ENCODE assay signal across 9 mouse cellular contexts in genomic region chr11:105943133-105944102, GRCm38 (mm10). TPM values are rescaled to one million over a fixed set of nuclear protein-coding genes. Genes with fewer than 3 reads are reported as not detected.
DNase-seq lines count a peak whose midpoint lies in the region; ATAC-seq and TF ChIP-seq lines count a peak whose summit lies in the region.
"Had no signal": no experiment of that assay in that cellular context is flagged by ENCODE, and none has a peak within 500 bp of the region (broad histone marks: within the 10 kb centered on the region; RNA-seq: fewer than 3 reads in every experiment).

No protein-coding gene starts in this region.

- H3K27ac ChIP-seq in gastrocnemius, adult 2 months = peak overlapping the region; percentile 88

- TF ChIP-seq CTCF in gastrocnemius, adult 2 months (IDR thresholded peaks at IDR 0.05) = no peak

- H3K4me3 ChIP-seq in gastrocnemius, adult 2 months = peak overlapping the region; percentile 81

- peak; percentile 41 for ATAC-seq in granulocyte monocyte progenitor cell, adult 5-6 weeks (replicated peaks; ENCODE audit: poor library complexity, severe bottlenecking)
- ATAC-seq in monocyte, adult 5-6 weeks (replicated peaks; ENCODE audit: insufficient number of reproducible peaks, low FRiP score, low TSS enrichment, poor library complexity, severe bottlenecking) = no peak

- DNase-seq in gastrocnemius, adult 2 months = peak; percentile 65
- no peak for DNase-seq in gastrocnemius, postnatal 25 days
- peak; percentile 29 for DNase-seq in cerebellum, adult 9-10 months
- DNase-seq in kidney, adult 8-10 months = peak; percentile 30 to 43
- peak; percentile 79 for DNase-seq in lung, postnatal 10 days
- peak; percentile 39 for DNase-seq in right cerebral cortex, postnatal 4 days

- intact Hi-C loops in gastrocnemius, adult 2 months (cut with DNase I) = no loop called here

RNA-seq across cellular contexts. Expression of gene Cyb561, which starts 9.7 kb away (rescaled TPM):
- total RNA-seq in gastrocnemius, adult 2 months (2021) = 1 to 10 TPM; 3.9 to 4.7 TPM
- total RNA-seq in gastrocnemius, postnatal 25 days (2021) = 1 to 10 TPM; 4.2 to 6.6 TPM
- 0.56 and 1.6 TPM in 2 replicates for total RNA-seq in granulocyte monocyte progenitor cell, adult 5-6 weeks (2014; fragmentation: Nextera tagmentation)
- total RNA-seq in granulocyte monocyte progenitor cell, adult 5-6 weeks (2017) = 0.69 and 0.82 TPM in 2 replicates
- 4.5 to 8.4 TPM (median 5.5 TPM) in 3 replicates for total RNA-seq in monocyte, adult 5-6 weeks (2017)

RNA-seq across cellular contexts. Expression of gene Ace, which starts 24.3 kb away (rescaled TPM):
- total RNA-seq in gastrocnemius, adult 2 months (2021) = 10 to 100 TPM; 18.4 to 24.6 TPM
- 10 to 100 TPM; 31.1 to 33.9 TPM for total RNA-seq in gastrocnemius, postnatal 25 days (2021)
- not detected in 2 replicates for total RNA-seq in granulocyte monocyte progenitor cell, adult 5-6 weeks (2014; fragmentation: Nextera tagmentation)
- not detected in 2 replicates for total RNA-seq in granulocyte monocyte progenitor cell, adult 5-6 weeks (2017)
- 365 to 424 TPM (median 376 TPM) in 3 replicates for total RNA-seq in monocyte, adult 5-6 weeks (2017)
- total RNA-seq: G1E had no signal

RNA-seq across cellular contexts. Expression of gene Ace3, which starts 51.1 kb away (rescaled TPM):
- not detected for total RNA-seq in gastrocnemius, adult 2 months (2021)
- not detected for total RNA-seq in gastrocnemius, postnatal 25 days (2021)
- not detected in 2 replicates for total RNA-seq in granulocyte monocyte progenitor cell, adult 5-6 weeks (2014; fragmentation: Nextera tagmentation)
- not detected in 2 replicates for total RNA-seq in granulocyte monocyte progenitor cell, adult 5-6 weeks (2017)
- 0.19 TPM in 1 of 3 replicates, not detected in the others for total RNA-seq in monocyte, adult 5-6 weeks (2017)
- total RNA-seq: G1E had no signal

Comparison
In these comparisons a context has a peak if more than half of its experiments do, and no peak if none do; other contexts are left out.
1. RNA of gene Ace, which starts 24.3 kb away (total RNA-seq): 365 to 424 TPM in monocyte, adult 5-6 weeks, 31.1 to 33.9 TPM in gastrocnemius, postnatal 25 days and 18.4 to 24.6 TPM in gastrocnemius, adult 2 months; not detected in granulocyte monocyte progenitor cell, adult 5-6 weeks; every median in the first group is over 10 times any median in the second.